Mouse (Mus musculus): ENCODE measurements around the gene Ube2d2b. TPM values are rescaled to one million over a fixed set of nuclear protein-coding genes. Genes with fewer than 3 reads are reported as not detected.

Ube2d2b gene
- total RNA-seq (2021) = not detected
- long read RNA-seq, experiment 1 = 0 reads
- long read RNA-seq, experiment 2 = 0 reads

GRCm38 (mm10) chr5:107829998-107830560 lies at the start of gene Ube2d2b:
Gene Ube2d2b, plus strand, starts transcription at chr5:107830099.
- intact Hi-C loops (cut with DNase I; ENCODE audit: low total_unique reads) = no loop called here
- DNase-seq = no peak

DNA sequence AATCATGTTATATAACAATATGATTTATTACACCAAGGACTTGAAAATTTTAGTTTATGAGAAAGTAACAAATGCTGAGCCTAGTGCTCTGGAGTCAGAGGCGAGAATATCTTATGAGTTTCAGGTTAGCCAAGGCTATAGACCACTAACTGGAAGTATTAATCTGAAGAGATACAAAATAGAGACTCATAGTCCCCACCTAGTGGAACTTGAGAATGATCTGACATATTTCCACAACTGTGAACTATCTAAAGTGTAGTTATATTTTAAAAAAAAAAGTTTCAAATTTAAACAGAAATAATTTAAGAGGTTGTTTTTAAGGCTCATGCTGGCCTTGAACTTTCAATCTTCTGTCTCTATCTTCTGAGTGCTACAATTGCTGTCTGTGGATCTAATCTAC lies 47.5 kb upstream of the Ube2d2b start:
- intact Hi-C loops (cut with DNase I; ENCODE audit: low total_unique reads) = no loop called here
- no peak for DNase-seq

- intact Hi-C loops (cut with DNase I; ENCODE audit: low total_unique reads) = no loop called here
- DNase-seq = no peak
Measured at GRCm38 (mm10) chr5:107787682-107788443, 42.0 kb upstream of the Ube2d2b start.

- no peak for DNase-seq
- intact Hi-C loops (cut with DNase I; ENCODE audit: low total_unique reads) = no loop called here
Measured at GRCm38 (mm10) chr5:107789492-107789891, 40.4 kb upstream of the Ube2d2b start.

GRCm38 (mm10) chr5:107791966-107792365 lies 37.9 kb upstream of the Ube2d2b start:
- no peak for DNase-seq
- intact Hi-C loops (cut with DNase I; ENCODE audit: low total_unique reads) = loop anchor here (10.0 kb wide), 1 partner anchor 103 kb away; no protein-coding TSS in a partner anchor

DNA sequence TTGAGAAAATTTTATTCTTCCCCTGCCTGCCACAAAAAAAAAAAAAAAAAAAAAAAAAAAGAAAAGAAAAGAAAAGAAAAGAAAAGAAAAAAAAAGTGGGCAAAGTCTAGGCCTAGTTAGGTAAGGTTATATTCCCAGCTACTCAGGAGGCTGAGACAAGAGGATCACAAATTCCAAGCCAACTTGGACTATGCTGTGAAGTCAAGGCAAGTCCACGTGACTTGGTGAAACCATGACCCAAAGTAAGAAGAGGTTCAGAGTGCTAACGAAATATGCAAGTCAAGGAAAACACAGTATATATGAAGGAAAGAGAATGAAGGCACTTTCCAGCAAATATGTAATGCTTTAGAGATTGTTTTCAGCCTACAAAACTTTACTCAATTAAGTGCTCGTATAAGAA lies 37.4 kb upstream of the Ube2d2b start:
- DNase-seq = no peak
- intact Hi-C loops (cut with DNase I; ENCODE audit: low total_unique reads) = loop anchor here (10.0 kb wide), 1 partner anchor 102 kb away; no protein-coding TSS in a partner anchor

DNA sequence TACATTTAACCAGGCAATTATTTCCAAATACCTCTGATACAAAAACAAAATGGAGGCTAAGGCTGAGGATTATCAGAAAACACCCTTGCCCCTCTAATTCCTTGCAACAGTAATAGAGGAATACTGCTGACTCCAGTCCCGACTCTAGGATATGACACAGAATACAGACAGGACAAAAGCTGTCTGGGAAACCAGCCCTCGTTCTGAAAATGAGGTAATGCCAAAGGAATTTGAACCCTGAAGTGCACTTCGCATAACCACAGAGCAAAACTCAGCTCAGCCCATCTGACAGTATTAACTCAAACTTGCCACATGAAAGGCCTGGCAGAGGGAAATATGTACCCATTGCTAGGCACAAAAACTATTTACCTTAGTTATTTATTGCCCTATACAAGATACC lies 36.6 kb upstream of the Ube2d2b start:
- intact Hi-C loops (cut with DNase I; ENCODE audit: low total_unique reads) = loop anchor here (10.0 kb wide), 1 partner anchor 102 kb away; no protein-coding TSS in a partner anchor
- no peak for DNase-seq

- intact Hi-C loops (cut with DNase I; ENCODE audit: low total_unique reads) = loop anchor here (10.0 kb wide), 1 partner anchor 101 kb away; no protein-coding TSS in a partner anchor
- no peak for DNase-seq
Measured at GRCm38 (mm10) chr5:107793927-107794326, 36.0 kb upstream of the Ube2d2b start.

DNA sequence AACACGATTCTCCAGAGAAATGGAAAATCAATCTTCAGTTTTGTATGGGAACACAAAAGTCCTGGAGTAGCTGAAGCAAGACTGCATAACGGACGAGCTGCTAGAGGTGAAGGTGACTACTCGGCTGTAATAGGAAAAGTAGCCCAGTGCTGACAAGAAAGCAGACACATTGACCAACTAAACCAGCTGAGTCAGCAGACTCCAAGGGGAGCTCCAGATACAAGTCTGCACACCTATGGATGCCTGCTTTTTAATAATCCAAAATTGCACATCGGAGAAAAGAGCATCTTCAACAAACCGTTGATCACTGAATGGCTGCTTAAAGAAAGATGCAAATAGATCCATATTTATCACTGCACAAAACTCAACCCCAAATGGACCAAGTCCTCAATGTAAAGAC lies 31.6 kb upstream of the Ube2d2b start:
- no peak for DNase-seq
- intact Hi-C loops (cut with DNase I; ENCODE audit: low total_unique reads) = loop anchor here (10.0 kb wide), 1 partner anchor 97 kb away; no protein-coding TSS in a partner anchor

GRCm38 (mm10) chr5:107801234-107801633 lies 28.7 kb upstream of the Ube2d2b start:
- intact Hi-C loops (cut with DNase I; ENCODE audit: low total_unique reads) = no loop called here
- no peak for DNase-seq

- DNase-seq = no peak
- intact Hi-C loops (cut with DNase I; ENCODE audit: low total_unique reads) = no loop called here
Measured at GRCm38 (mm10) chr5:107802621-107803020, 27.3 kb upstream of the Ube2d2b start.

- DNase-seq = peak; percentile 26
- intact Hi-C loops (cut with DNase I; ENCODE audit: low total_unique reads) = no loop called here
Measured at GRCm38 (mm10) chr5:107807496-107807895, 22.4 kb upstream of the Ube2d2b start.

DNA sequence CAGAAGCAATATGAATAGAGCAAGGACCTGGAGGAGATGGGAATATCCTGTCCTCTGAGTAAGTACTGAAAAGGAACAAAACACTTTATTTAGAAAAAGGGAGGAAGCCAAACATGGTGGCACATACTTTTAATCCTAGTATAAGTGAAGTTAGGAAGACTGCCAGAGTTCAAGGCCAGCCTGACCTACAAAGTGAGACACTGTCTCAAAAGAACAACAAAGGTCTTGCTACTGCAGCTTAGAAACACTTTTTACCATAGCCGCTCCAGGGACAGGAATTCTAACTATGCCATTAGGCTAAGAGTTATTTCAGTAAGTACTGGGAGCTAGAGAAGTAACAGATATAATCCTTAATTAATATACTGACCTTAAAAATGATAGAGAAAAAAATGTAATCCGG lies 15.2 kb upstream of the Ube2d2b start:
- intact Hi-C loops (cut with DNase I; ENCODE audit: low total_unique reads) = no loop called here
- DNase-seq = no peak

DNA sequence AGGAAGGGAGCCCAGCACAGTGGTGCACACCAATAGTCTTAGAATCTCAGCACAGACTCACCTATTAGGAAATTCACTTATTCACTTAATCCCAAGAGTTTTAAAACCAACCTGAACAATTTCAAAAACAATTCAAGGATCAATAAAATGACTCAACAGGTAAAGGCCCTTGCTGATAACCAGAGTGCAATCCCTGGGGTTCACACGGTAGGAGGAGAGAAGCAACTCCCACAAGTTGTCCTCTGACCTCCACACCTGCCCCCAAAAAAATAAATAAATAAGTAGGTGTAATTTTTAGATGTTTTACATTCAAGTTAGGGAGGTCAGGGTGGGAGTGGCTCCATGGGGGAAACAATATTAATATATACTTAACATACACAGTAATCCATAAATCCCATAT lies 7.4 kb upstream of the Ube2d2b start:
- no peak for DNase-seq
- intact Hi-C loops (cut with DNase I; ENCODE audit: low total_unique reads) = no loop called here

- DNase-seq = no peak
- intact Hi-C loops (cut with DNase I; ENCODE audit: low total_unique reads) = no loop called here
Measured at GRCm38 (mm10) chr5:107831351-107831750, 1.5 kb downstream of the Ube2d2b start.

DNA sequence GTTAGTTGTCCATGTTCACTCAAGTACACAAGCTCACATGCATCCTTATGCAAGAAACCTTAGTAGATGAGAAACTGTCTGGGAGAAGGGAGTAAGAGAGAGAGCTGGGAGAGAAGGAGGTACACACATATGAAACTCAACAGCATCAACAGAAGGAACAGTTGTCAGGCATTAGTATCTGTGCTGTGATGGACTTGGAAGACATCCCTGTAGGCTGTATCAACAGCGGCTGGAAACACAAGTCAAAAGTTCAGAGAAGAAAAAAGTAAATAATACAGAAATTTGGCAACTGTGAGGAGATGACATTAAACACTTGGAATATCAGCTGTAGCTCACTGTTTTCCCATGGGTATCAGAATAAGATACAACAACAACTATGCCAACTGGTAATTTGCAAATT lies 4.4 kb downstream of the Ube2d2b start:
- intact Hi-C loops (cut with DNase I; ENCODE audit: low total_unique reads) = no loop called here
- DNase-seq = no peak

- DNase-seq = peak; percentile 28
- intact Hi-C loops (cut with DNase I; ENCODE audit: low total_unique reads) = no loop called here
Measured at GRCm38 (mm10) chr5:107838891-107839644, 9.2 kb downstream of the Ube2d2b start.

DNA sequence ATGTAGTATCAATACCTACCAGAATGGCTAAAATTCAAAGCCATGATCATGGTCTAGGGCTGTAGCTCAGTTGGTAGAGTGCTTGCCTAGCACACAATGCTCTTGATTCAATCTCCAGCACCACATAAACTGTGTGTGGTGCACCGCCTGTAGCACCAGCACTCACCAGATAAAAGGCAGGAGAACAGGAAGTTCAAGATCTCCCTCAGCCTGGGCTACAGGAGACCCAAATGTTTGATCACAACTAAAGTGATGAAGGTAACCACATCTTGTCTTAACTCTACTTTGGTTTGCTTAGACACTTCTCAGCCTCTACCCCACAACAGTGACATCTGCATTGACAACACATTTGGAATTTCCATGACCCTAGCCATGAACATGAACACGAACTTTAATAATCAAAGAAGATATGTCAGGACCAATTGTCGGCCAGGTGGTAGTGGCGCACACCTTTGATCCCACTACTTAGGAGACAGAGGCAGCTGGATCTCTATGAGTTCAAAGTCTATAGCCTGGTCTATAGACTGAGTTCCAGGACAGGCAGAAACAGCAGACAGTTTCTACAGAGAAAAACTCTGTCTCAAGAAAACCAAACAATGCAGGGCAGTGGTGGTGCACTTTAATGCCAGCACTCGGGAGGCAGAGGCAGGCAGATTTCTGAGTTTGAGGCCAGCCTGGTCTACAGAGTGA lies 10.8 kb downstream of the Ube2d2b start:
- intact Hi-C loops (cut with DNase I; ENCODE audit: low total_unique reads) = no loop called here

GRCm38 (mm10) chr5:107847349-107847748 lies 17.4 kb downstream of the Ube2d2b start:
- intact Hi-C loops (cut with DNase I; ENCODE audit: low total_unique reads) = no loop called here
- DNase-seq = no peak

More for the DNA sequence above, 10.8 kb downstream of the Ube2d2b start:
- DNase-seq = no peak

GRCm38 (mm10) chr5:107847817-107848216 lies 17.9 kb downstream of the Ube2d2b start:
- intact Hi-C loops (cut with DNase I; ENCODE audit: low total_unique reads) = no loop called here
- DNase-seq = no peak

All from gastrocnemius, postnatal 14 days (tissue).